Mouse (Mus musculus) erythroblast, embryonic 14.5 days (primary cell): ENCODE data around the gene Mlana. TPM values are rescaled to one million over a fixed set of nuclear protein-coding genes. Genes with fewer than 3 reads are reported as not detected.

ENCODE experiments used
- H3K27me3 ChIP-seq: 2 replicates; pipeline ENCODE4 v1.6.1; 2012; ENCODE audit warnings: inconsistent platforms; ENCODE audit not compliant: control insufficient read depth
- H3K36me3 ChIP-seq: 2 replicates; pipeline ENCODE4 v1.6.1; 2012; ENCODE audit warnings: mild to moderate bottlenecking, inconsistent platforms; ENCODE audit not compliant: control insufficient read depth
- H3K4me1 ChIP-seq: 2 replicates; pipeline ENCODE4 v1.6.1; 2012; ENCODE audit warnings: inconsistent platforms; ENCODE audit not compliant: control insufficient read depth
- H3K4me3 ChIP-seq: replicated peaks from 2 replicates; pipeline ENCODE3; 2012; ENCODE audit warnings: moderate library complexity, mild to moderate bottlenecking, inconsistent platforms
- H3K9me3 ChIP-seq: 2 replicates; pipeline ENCODE4 v1.6.1; 2012; ENCODE audit warnings: low read length, inconsistent platforms, mixed read lengths; ENCODE audit not compliant: control insufficient read depth
- GATA1 ChIP-seq: IDR thresholded peaks from 2 replicates; pipeline ENCODE4 v1.6.1; 2012; ENCODE audit warnings: low read length, inconsistent platforms, mixed read lengths
- TAL1 ChIP-seq: IDR thresholded peaks from 3 replicates; pipeline ENCODE4 v1.6.1; 2012; ENCODE audit warnings: low read length, inconsistent platforms, mixed read lengths
- polyA plus RNA-seq: library from polyadenylated mRNA; stranded (reverse); fragments of >175 nt; gene quantifications from 2 replicates; pipeline ENCODE4 v1.2.3, GENCODE M21; 2012

Mlana gene
- polyA plus RNA-seq, 1 experiment, result not detected

GRCm38 (mm10) chr19:29683844-29684540 lies 13.6 kb upstream of the Mlana start:
- no peaks in the 10 kb centered on the region for H3K36me3 ChIP-seq
- no peak overlapping the region for H3K4me3 ChIP-seq
- TF ChIP-seq GATA1 (no peak), TAL1 (no peak)
- H3K4me1 ChIP-seq, result peaks cover 4% of the 10 kb centered on the region
- no peaks in the 10 kb centered on the region for H3K27me3 ChIP-seq
- H3K9me3 ChIP-seq, result peaks cover 16% of the 10 kb centered on the region

GRCm38 (mm10) chr19:29695071-29695470 lies 2.6 kb upstream of the Mlana start:
- TF ChIP-seq TAL1 (no peak), GATA1 (no peak)
- no peak overlapping the region for H3K4me3 ChIP-seq
- H3K36me3 ChIP-seq, result no peaks in the 10 kb centered on the region
- H3K27me3 ChIP-seq, result no peaks in the 10 kb centered on the region
- H3K4me1 ChIP-seq, result no peaks in the 10 kb centered on the region
- no peaks in the 10 kb centered on the region for H3K9me3 ChIP-seq

- Histone ChIP-seq H3K9me3 (no peaks in the 10 kb centered on the region), H3K4me3 (no peak overlapping the region), H3K36me3 (no peaks in the 10 kb centered on the region), H3K4me1 (no peaks in the 10 kb centered on the region), H3K27me3 (no peaks in the 10 kb centered on the region)
- TF ChIP-seq GATA1 (no peak), TAL1 (no peak)
Measured at GRCm38 (mm10) chr19:29696309-29696708, 1.3 kb upstream of the Mlana start.

GRCm38 (mm10) chr19:29696840-29697239 lies 784 bp upstream of the Mlana start:
- H3K9me3 ChIP-seq, result no peaks in the 10 kb centered on the region
- H3K27me3 ChIP-seq, result no peaks in the 10 kb centered on the region
- H3K4me3 ChIP-seq, result no peak overlapping the region
- H3K36me3 ChIP-seq, result no peaks in the 10 kb centered on the region
- TF ChIP-seq TAL1 (no peak), GATA1 (no peak)
- H3K4me1 ChIP-seq, result no peaks in the 10 kb centered on the region

GRCm38 (mm10) chr19:29701707-29702106 lies 4.1 kb downstream of the Mlana start:
- no peaks in the 10 kb centered on the region for H3K9me3 ChIP-seq
- H3K4me1 ChIP-seq, result no peaks in the 10 kb centered on the region
- no peaks in the 10 kb centered on the region for H3K36me3 ChIP-seq
- no peak overlapping the region for H3K4me3 ChIP-seq
- no peaks in the 10 kb centered on the region for H3K27me3 ChIP-seq
- TF ChIP-seq TAL1 (no peak), GATA1 (no peak)

- Histone ChIP-seq H3K27me3 (no peaks in the 10 kb centered on the region), H3K4me3 (no peak overlapping the region), H3K9me3 (no peaks in the 10 kb centered on the region), H3K4me1 (0 out of 2 replicates have a peak, but pooled peaks cover 2% of the 10 kb centered on the region), H3K36me3 (no peaks in the 10 kb centered on the region)
- TF ChIP-seq GATA1 (no peak), TAL1 (no peak)
Measured at GRCm38 (mm10) chr19:29704436-29704835, 6.8 kb downstream of the Mlana start.

- Histone ChIP-seq H3K9me3 (no peaks in the 10 kb centered on the region), H3K27me3 (no peaks in the 10 kb centered on the region), H3K4me3 (no peak overlapping the region), H3K4me1 (0 out of 2 replicates have a peak, but pooled peaks cover 2% of the 10 kb centered on the region), H3K36me3 (no peaks in the 10 kb centered on the region)
- TF ChIP-seq TAL1, result no peak
- no peak for TF ChIP-seq GATA1
Measured at GRCm38 (mm10) chr19:29707314-29707898, 9.8 kb downstream of the Mlana start.

- no peak for TF ChIP-seq TAL1
- no peak for TF ChIP-seq GATA1
- Histone ChIP-seq H3K27me3 (no peaks in the 10 kb centered on the region), H3K36me3 (no peaks in the 10 kb centered on the region), H3K4me3 (peak overlapping the region; percentile 38), H3K9me3 (no peaks in the 10 kb centered on the region), H3K4me1 (0 out of 2 replicates have a peak, but pooled peaks cover 2% of the 10 kb centered on the region)
Measured at GRCm38 (mm10) chr19:29708003-29708402, 10.4 kb downstream of the Mlana start.

- Histone ChIP-seq H3K4me1 (0 out of 2 replicates have a peak, but pooled peaks cover 2% of the 10 kb centered on the region), H3K36me3 (no peaks in the 10 kb centered on the region), H3K4me3 (peak overlapping the region; percentile 38), H3K9me3 (no peaks in the 10 kb centered on the region), H3K27me3 (no peaks in the 10 kb centered on the region)
- TF ChIP-seq GATA1 (no peak), TAL1 (no peak)
Measured at GRCm38 (mm10) chr19:29708461-29708860, 10.8 kb downstream of the Mlana start.
